Mouse (Mus musculus) urinary bladder, postnatal 10 days (tissue): ENCODE measurements around the gene Rpgrip1.
"Not testable (repeated sequence)": the region's sequence is repeated elsewhere in the genome, so short reads cannot be mapped to it uniquely, and the experiment has no call there.

Source experiments
- DNase-seq: peaks from one replicate; pipeline ENCODE4 v3.0.0; 2022; ENCODE audit warnings: low spot score

Gene Rpgrip1

DNA sequence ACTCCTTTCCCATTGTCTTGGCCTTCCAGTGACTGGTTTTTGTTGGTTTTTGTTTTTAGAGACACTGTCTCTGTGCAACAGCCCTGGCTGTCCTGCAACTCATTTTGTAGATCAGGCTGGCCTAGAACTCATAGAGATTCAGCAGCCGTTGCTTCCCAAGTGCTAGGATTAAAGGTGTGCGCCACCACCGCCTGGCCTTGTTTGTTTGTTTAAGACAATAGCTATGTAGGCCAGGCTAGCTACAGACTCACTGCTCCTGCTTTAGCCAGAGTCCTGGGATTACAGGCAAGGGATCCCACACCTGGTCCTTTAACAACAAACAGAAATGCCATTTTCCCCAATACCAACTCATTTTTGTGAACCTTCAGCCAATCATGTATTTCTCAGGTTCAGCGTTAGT, at the start of gene Rpgrip1:
TSS of gene Rpgrip1 (plus strand) at position 359 of the 400 bp plus-strand sequence.
- no peak for DNase-seq

DNA sequence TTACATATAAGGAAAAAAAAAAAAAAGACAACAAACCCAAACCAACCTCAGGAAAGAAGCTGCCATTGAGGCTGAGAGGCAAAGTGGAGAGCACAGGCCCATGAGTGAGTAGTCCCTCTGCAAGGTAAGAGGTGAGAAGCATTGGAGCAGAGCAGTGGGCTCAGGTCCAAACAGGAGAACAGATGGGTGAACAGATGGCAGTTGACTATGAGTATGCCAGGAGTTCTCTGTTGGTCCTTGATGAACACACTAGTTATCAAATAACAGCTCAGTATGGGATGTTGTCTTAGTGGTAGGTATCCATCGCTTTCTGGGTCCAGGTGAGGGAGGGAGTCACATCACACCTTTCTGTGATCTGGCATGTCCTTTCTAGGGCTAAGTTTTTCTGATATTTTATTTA, 49.7 kb upstream of the Rpgrip1 start:
- DNase-seq, result no peak

DNA sequence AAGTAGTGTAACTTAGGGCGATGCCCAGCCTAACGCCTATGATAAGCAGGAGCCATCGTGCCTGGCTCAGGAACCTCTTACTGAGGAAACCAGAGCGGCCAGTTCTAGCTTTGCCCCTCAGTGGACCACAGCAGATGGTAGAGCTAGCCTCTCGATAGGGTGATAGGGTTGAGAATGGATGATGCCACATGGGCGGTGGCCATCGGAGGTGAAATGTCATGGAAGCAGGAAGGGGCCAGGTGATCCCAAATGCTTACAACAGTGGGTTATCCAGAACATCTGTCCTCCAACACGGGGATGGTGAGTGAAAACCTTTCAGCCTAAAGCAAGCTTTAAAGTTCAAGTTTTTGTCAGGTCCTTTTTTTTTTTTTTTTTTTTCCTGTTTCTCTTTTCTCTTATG, 48.7 kb upstream of the Rpgrip1 start:
- DNase-seq, result no peak

DNA sequence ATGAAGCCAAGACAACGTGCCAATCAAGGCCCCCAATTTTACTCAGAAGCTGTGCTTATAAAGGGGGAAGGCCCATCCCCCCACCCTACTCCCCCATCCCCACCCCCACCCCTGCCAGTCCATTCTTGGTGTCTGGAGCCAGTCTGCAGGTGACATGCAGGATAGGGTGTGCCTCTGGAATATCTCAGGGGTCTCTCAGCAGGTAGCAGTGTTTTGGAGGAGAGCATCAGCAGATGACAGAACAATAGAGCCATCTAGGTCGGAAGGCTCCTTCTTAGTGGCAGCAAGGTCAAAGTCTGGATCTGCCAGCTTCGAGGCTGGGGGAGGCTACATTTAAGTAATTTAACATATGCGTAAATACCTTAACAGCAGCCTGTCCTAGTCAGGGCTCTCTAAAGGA, 44.4 kb upstream of the Rpgrip1 start:
- no peak for DNase-seq

DNA sequence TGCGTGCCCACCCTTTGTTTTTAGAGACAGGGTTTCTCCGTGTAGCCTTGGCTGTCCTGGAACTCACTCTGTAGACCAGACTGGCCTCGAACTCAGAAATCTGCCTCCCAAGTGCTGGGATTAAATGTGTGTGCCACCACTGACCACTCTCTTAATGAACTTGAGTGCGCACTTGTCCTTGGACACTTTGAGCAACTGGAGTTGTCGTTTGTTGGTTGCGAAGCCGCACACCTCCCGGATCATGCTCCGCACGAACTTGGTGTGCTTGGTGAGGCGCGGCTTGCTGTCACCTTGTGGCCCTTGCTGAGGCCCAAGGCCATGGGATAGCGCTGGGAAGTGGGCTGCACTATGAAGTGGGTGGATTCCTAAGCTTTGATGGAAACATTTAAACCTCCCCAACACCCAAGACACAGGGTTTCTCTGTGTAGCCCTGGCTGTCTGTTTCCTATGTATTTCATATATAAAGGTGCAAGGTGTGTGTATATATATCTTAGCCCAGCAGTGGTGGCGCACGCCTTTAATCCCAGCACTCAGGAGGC, 38.8 kb upstream of the Rpgrip1 start:
- no peak for DNase-seq

DNA sequence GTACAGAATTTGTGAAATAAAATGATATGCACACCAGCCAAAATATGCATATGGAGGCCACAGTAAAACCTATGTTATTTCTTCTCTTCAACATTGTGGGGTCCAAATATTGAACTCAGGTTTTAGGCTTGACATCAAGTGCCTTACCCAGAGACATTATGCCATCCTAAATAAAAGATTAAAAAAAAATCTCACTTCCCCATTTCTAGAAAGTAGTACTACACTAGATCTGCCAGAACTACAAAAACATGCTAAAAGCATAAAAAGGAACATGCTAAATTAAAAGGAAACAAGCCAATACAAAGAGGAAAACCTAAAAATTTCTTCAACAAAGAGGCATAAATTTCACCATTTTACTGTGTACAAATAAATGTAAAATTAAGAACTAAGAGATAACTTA, 27.4 kb upstream of the Rpgrip1 start:
- DNase-seq, result no peak

DNA sequence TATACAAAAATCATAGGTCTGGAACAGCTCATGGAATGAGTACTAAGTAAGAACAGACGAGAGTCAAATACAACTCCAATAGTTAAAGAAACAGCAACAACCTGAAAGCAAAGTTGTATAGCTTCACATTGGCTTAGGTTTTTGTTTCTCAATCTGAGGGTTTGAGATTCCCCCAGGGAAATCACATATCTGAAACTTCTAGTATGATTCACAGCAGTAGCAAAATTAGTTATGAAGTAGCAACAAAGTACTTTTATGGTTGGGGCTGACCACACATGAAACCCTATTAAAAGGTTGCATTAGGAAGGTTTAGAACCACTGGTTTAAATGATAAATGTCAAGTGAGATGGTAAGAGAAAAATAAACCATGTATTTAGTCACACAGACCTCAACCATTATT, 16.0 kb upstream of the Rpgrip1 start:
- DNase-seq, result no peak

DNA sequence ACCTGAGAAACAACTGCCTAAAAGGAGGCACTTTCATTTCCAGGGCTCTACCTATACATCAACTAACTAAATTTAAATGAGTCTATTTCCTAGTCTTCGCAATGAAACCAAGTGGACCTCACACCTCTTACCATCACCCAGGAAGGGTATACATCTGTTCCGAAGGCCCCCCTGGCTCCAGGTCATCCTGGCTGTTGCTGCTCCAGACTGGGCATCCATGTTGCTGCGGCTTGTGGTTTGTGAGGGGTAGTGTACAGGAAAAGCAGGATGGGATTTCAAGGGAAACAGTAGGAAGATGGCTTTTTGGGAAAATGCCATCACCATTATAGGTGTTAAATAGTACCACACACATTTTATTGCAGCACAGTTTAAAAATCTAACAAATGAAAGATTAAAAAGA, 13.3 kb upstream of the Rpgrip1 start:
- DNase-seq, result not testable (repeated sequence)

DNA sequence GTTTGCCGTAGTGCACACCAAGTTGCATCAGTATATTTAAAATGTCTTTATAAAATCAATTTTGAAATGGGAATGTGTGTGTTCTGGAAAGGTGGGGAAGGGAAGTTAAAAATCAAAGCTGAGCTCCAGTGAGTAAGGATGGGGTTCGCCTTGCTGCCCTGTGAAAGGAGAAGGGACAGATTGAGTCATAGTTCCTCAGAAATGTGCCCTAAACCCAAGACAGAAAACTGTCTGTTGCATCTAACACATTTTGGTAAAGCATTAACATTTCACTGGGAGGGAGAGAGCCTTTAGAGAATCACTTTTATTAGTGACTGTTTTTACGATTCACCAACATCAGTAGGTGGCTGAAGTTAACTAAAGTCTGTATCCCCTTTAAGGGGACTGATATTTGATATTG, 12.1 kb upstream of the Rpgrip1 start:
- DNase-seq, result not testable (repeated sequence)

DNA sequence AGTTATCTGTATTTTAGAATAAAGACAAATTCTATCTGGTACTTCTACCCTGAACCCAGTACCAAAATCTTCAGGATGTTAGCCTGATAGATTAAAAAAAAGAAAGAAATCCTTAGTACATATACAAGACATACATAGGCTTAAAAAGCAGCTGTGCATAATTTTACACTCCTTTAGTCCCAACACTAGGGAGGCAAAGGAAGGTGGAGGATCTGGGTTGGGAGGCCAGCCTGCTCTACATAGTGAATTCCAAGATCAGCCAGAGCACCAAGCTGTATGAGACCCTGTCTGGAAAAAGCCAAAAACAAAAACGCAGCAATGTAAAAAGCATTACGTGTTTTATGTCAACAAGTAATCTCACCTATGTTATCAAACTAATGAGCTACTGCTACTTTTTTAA, 10.9 kb upstream of the Rpgrip1 start:
- DNase-seq, result no peak

DNA sequence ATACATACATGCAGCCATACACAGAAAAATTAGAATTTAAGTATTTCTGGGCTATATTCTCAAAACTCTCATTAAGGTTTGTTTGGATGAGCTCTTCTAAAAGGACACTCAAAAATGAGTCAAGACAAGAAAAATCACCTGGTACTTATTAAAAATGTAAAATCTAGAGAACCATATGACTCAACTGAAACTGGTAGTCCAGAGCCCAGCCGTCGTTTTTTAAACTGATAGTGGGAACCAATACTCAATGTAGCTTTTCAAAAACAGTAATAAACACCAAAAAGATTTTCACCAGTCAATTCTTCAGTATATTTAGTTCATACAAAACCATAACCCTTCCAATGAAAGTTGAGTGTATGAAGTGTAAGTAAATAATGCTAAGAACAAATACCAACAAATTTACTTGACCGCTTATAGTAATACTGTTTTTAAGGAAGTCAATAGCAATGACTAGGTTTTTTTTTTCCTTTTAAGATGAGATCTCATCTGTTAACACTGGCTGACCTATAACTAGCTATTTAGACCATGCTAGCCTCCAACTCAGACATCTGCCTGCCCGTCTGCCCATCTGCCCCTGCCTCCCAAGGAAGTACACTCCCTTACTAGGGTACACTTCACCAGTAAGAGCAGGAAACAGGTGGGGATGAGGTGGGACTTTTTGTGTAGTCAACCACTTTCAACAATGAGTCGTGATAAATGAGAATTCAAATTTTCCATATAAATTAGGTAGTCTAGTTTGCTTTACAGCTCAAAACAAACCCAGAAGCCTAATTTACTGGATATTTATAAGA, 10.1 kb upstream of the Rpgrip1 start:
- DNase-seq, result no peak

DNA sequence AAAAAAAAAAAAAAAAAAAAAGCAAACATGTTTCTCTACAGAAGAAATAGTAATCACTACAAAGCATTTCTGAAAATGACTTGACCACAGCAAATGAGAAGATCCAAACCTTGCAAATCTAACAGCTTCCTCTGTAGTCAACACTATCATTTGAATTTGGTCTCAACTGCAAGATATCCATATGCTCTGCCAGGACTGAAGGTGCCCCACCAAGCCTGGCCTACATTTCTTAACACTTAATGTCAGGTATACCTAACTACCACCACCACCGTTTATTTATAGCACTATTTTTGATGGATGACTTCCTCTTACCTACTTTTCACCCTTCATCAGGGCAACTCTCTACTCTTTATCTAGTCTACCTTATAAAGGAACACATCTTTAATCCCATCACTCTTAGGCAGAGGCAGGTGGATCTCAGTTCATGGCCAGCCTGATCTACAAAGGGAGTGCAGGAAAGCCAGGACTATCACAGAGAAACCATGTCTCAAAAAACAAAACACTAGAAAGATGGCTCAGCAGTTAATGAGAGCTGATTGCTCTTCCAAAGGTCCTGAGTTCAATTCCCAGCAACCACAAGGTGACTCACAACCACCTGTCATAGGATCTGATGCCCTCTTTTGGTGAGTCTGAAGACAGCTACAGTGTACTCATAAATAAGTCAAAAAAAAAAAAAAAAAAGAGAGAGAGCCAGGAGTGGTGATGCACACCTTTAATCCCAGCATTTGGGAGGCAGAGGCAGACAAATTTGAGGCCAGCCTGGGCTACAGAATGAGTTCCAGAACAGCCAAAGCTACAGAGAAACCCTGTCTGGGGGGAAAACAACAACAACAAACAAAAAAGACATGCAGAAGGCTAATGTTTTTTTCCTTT, 9.0 kb upstream of the Rpgrip1 start:
- DNase-seq, result no peak

DNA sequence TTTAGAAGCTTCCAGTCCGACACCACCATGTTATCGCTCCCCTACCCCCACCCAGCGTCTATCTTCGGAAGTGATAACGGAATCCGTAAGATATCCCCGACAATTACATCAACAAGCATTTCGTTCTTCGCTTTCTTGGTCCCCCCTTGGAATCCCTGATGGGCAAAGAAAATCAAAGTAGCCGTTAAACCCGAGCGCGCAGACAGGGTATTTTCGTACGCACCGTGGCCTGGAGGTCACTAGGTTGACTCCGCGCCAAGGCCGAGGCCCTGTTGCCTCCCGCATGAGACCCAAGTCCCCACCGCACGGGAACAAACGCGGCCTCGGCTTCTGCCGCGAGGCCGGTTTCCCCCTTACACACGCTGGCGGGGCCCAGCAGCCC, 7.0 kb upstream of the Rpgrip1 start:
- DNase-seq, result no peak

DNA sequence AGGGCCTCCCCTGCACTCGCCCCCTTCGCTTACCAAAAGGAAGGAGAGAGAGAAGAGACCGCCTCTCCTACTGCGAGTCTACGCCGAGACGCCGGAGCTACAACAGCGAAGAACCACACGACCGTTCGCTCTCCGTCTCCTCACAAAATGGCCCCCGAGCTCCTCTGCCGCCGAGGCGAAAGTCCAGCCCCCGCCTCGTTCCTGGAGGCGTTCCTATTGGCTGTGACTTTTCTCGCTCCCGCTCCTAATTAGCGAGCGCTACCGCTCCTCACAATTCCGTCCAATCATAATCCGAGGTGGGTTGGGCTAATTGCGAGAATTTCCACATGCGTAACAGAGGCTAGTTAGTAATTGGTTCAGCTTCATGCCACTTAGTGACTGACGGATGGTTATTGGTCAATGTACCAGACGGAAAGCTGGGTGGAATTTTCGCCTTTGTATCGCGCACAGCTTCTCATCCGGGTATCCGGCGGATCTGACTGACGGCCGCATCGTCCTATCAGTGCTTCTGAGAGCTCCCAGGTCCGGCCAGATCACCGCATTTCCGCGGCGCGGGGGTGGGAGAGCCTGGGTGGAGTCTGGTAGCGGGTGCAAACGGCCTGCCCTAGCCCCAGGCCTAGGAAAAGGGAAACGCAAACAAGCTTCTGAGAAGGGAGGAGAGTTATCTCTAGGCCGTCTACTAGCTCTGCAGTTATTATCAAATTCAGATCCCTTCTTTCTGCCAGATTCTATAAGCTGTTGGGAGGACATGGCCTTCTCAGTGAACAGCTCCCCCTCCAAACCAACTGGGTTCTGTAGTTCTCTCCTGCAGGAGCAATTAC, 6.4 kb upstream of the Rpgrip1 start, which contains the start of gene Hnrnpc:
TSS of gene Hnrnpc (minus strand) at position 173 of the 821 bp plus-strand sequence.
- peak; percentile 100 for DNase-seq

DNA sequence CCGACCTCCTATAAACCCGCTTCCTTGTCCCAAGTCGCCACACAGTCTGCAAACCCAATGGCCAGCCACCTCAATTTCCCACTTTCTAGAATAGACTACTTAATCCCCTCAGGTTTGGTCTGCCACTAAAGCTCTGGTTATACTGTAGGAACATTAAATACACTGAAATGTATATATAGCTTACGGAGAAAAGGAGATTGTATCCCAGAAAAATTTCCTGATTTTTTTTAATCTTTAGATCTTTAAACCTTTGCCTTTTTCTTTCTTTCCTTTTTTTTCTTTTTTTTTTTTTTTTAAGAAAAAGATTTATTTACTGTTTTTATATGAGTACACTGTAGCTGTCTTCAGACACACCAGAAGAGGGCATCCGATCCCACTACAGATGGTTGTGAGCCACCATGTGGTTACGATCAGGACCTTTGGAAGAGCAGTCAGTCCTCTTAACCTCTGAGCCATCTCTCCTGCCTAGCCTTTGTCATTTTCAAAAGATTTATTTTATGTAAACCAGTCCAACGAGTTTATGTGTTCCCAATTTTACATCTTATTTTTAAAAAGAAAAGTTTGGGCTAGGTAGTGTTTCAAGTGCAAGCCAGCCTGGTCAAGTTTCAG, 5.7 kb upstream of the Rpgrip1 start:
- no peak for DNase-seq

DNA sequence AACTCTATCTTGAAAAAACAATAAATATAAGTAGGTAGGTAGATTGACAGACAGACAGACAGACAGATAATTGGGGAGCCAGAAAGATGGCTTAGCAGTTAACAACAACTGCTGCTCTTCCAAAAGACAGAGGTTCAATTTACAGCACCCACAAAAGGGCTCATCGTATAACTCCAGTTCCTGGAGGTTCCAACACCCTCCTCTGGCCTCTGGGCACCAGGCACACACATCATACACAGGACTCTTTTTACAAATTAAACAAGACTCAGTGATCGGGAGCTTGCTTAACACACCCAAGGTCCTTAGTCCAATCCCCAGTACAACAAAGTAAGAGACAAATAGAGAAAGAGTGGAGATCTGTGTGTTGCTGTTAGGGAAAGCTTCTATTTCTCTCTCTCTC, 5.2 kb upstream of the Rpgrip1 start:
- no peak for DNase-seq

DNA sequence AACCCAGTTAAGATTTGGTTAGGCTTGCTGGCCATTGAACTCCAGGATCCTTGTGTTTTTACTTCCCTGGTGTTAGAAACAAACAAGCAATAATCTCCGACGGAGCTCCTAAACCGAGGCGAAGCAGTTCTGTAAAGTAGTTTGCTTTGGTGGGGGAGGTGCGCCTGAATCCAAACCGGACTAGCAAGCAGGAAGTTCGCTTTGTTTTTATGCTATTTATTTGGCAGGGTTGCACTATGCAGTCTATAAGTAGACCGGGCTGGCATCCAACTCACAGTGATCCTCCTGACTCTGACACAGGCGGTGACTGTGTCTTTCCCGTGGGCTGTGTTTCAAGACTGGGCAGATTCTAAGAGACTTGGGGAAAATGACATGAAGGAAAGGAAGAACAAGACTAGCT, 3.8 kb upstream of the Rpgrip1 start:
- DNase-seq, result no peak

DNA sequence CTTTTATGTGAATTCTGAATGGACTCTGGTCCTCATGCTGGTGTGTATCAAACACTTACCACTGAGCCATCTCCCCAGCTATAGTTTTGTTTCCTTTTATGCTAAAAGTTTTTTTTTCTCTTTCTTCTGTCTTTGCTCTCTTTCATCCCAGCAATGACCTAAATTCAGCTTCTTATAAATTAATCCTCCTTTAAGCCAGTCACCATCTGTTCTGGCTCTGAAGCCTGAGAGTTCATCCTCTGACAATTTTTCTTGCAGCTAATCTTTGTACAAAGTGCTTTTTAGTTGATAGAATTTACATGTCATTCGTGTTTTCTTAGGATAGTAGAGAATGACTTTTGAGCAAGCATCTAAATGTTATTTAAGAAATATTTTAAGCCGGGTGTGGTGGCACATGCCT, 2.5 kb upstream of the Rpgrip1 start:
- no peak for DNase-seq

DNA sequence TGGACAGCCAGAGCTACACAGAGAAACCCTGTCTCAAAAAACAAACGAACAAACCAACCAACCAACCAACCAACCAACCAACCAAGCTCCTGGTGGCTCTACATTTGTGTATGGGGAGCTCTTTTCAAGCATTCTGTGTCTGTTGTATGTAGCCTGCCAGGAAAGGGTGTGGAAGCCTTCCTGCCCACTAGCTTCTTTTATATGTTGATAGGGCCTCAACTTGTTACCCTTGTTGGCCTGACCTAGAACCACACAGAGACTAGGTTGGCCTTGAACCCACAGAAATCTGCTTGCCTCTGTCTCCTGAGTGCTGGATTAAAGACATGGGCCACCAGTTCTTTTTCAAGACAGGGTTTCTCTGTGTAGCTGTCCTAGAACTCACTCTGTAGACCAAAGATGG, 3.6 kb downstream of the Rpgrip1 start:
- DNase-seq, result no peak

DNA sequence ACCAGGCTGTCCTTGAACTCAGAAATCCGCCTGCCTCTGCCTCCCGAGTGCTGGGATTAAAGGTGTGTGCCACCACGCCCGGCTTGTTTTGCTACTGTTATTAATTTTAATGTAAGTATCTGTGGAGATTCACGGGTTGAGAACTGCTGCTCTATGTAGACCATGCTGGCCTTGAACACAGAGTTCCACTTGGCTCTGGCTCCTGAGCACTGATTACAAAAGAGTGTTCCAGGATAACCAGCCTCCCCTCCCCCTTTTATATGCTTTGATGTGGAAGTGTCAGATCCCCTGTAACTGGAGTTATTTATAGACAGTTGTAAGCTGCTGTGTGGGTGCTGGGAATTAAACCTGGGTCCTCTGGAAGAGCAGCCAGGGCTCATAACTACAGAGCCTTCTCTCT, 6.7 kb downstream of the Rpgrip1 start:
- no peak for DNase-seq

DNA sequence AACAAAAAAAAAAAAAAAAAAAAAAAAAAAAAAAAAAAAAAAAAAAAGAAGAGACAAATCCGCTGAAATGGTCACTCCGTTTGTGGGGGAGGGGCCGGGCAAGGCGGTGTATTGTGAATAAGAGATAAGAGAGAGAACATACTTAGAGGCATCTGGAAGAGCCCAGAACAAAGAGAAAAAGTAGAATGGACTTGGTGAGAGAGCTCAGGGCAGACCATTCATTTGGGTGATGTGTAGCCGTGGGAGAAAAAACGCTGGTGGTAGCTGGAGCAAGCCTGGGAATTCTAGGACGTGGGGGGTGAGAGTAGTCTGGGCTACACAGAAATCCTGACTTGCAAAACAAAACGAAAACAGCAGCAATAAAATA, 7.9 kb downstream of the Rpgrip1 start:
- no peak for DNase-seq
